Mouse (Mus musculus) erythroblast, embryonic 14.5 days (primary cell): ENCODE data around the gene Arhgap8. TPM values are rescaled to one million over a fixed set of nuclear protein-coding genes. Genes with fewer than 3 reads are reported as not detected.
A peak's percentile ranks its signal among the peaks of the same experiment; 100 is the strongest.

Experiments
- H3K27me3 ChIP-seq: 2 replicates; pipeline ENCODE4 v1.6.1; 2012; ENCODE audit warnings: inconsistent platforms; ENCODE audit not compliant: control insufficient read depth
- H3K36me3 ChIP-seq: 2 replicates; pipeline ENCODE4 v1.6.1; 2012; ENCODE audit warnings: mild to moderate bottlenecking, inconsistent platforms; ENCODE audit not compliant: control insufficient read depth
- H3K4me1 ChIP-seq: 2 replicates; pipeline ENCODE4 v1.6.1; 2012; ENCODE audit warnings: inconsistent platforms; ENCODE audit not compliant: control insufficient read depth
- H3K4me3 ChIP-seq: replicated peaks from 2 replicates; pipeline ENCODE3; 2012; ENCODE audit warnings: moderate library complexity, mild to moderate bottlenecking, inconsistent platforms
- H3K9me3 ChIP-seq: 2 replicates; pipeline ENCODE4 v1.6.1; 2012; ENCODE audit warnings: low read length, inconsistent platforms, mixed read lengths; ENCODE audit not compliant: control insufficient read depth
- GATA1 ChIP-seq: IDR thresholded peaks from 2 replicates; pipeline ENCODE4 v1.6.1; 2012; ENCODE audit warnings: low read length, inconsistent platforms, mixed read lengths
- TAL1 ChIP-seq: IDR thresholded peaks from 3 replicates; pipeline ENCODE4 v1.6.1; 2012; ENCODE audit warnings: low read length, inconsistent platforms, mixed read lengths
- polyA plus RNA-seq: library from polyadenylated mRNA; stranded (reverse); fragments of >175 nt; gene quantifications from 2 replicates; pipeline ENCODE4 v1.2.3, GENCODE M21; 2012

The Arhgap8 gene
- not detected in 2 replicates for polyA plus RNA-seq

- peaks cover 35% of the 10 kb centered on the region for H3K27me3 ChIP-seq
- no peaks in the 10 kb centered on the region for H3K9me3 ChIP-seq
- H3K4me1 ChIP-seq: no peaks in the 10 kb centered on the region; the same call in 1 of the 2 replicates
- TF ChIP-seq TAL1: no peak
- no peak for TF ChIP-seq GATA1
- H3K36me3 ChIP-seq: no peaks in the 10 kb centered on the region
- peak within 1 kb of the TSS; percentile 31 for H3K4me3 ChIP-seq
Observed at GRCm38 (mm10) chr15:84719791-84720190, at the start of gene Arhgap8. Gene Arhgap8, plus strand, starts transcription at chr15:84720052.

DNA sequence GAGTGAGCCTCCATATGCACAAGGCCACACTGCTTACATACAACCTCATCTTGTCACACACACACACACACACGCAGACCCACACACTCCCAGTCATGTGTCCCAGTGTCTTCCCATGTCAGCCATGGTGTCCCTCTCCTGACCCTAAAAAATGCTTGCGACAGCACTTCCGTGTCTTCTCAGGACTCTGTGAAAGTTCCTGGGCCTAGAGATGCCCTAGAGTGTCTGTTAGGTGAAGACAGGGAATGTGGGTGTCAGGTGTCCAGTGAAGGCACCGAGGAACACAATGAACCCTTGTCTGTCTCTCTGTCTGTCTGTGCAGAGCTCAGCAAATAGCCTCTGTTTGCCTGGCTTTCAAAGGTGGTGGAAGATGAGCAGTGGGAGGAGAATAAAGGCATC is 49.2 kb upstream of the Arhgap8 start:
- H3K4me1 ChIP-seq: peaks cover 17% of the 10 kb centered on the region
- TF ChIP-seq TAL1: no peak
- TF ChIP-seq GATA1: no peak
- no peaks in the 10 kb centered on the region for H3K36me3 ChIP-seq
- H3K9me3 ChIP-seq: no peaks in the 10 kb centered on the region
- H3K4me3 ChIP-seq: no peak overlapping the region
- H3K27me3 ChIP-seq: no peaks in the 10 kb centered on the region

GRCm38 (mm10) chr15:84671401-84672307 is 48.2 kb upstream of the Arhgap8 start:
- Histone ChIP-seq H3K27me3 (no peaks in the 10 kb centered on the region), H3K4me1 (peaks cover 17% of the 10 kb centered on the region), H3K4me3 (no peak overlapping the region), H3K36me3 (no peaks in the 10 kb centered on the region), H3K9me3 (no peaks in the 10 kb centered on the region)
- TF ChIP-seq GATA1 (0 out of 2 replicates have a peak, but pooled peaks have one; percentile 20), TAL1 (no peak)

DNA sequence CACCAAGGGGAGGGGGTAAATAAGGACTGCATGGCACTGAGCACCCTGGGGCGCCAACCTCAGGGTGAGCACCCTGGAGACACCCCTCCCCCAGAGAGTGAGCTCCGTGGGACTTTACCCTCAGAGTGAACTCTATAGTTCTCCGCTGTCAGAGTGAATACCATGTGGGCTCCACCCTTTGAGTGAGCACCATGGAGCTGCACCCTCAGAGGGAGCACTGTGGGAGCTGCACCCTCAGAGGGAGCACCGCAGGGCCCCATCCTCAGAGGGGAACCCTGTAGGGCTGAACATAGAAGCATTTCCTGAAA is 47.6 kb upstream of the Arhgap8 start:
- H3K4me1 ChIP-seq: peaks cover 17% of the 10 kb centered on the region
- H3K4me3 ChIP-seq: no peak overlapping the region
- no peaks in the 10 kb centered on the region for H3K9me3 ChIP-seq
- H3K27me3 ChIP-seq: no peaks in the 10 kb centered on the region
- no peaks in the 10 kb centered on the region for H3K36me3 ChIP-seq
- TF ChIP-seq TAL1: no peak

- Histone ChIP-seq H3K4me1 (peaks cover 14% of the 10 kb centered on the region), H3K27me3 (no peaks in the 10 kb centered on the region), H3K4me3 (no peak overlapping the region), H3K36me3 (no peaks in the 10 kb centered on the region), H3K9me3 (no peaks in the 10 kb centered on the region)
- no peak for TF ChIP-seq TAL1
- TF ChIP-seq GATA1: no peak
Observed at GRCm38 (mm10) chr15:84672616-84673015, 47.2 kb upstream of the Arhgap8 start.

- no peaks in the 10 kb centered on the region for H3K9me3 ChIP-seq
- no peaks in the 10 kb centered on the region for H3K36me3 ChIP-seq
- H3K27me3 ChIP-seq: no peaks in the 10 kb centered on the region
- H3K4me1 ChIP-seq: peaks cover 3% of the 10 kb centered on the region
- TF ChIP-seq TAL1 (no peak), GATA1 (no peak)
- H3K4me3 ChIP-seq: no peak overlapping the region
Observed at GRCm38 (mm10) chr15:84674329-84675067, 45.4 kb upstream of the Arhgap8 start.

- TF ChIP-seq GATA1: no peak
Observed at GRCm38 (mm10) chr15:84675317-84675716, 44.5 kb upstream of the Arhgap8 start.

GRCm38 (mm10) chr15:84677943-84678342 is 41.9 kb upstream of the Arhgap8 start:
- H3K4me1 ChIP-seq: peaks cover 10% of the 10 kb centered on the region
- H3K36me3 ChIP-seq: no peaks in the 10 kb centered on the region
- H3K27me3 ChIP-seq: peaks cover 27% of the 10 kb centered on the region
- TF ChIP-seq TAL1: no peak
- no peak for TF ChIP-seq GATA1
- H3K4me3 ChIP-seq: no peak overlapping the region
- H3K9me3 ChIP-seq: no peaks in the 10 kb centered on the region

More at GRCm38 (mm10) chr15:84675317-84675716, 44.5 kb upstream of the Arhgap8 start:
- Histone ChIP-seq H3K36me3 (no peaks in the 10 kb centered on the region), H3K4me1 (peaks cover 3% of the 10 kb centered on the region; the same call in 1 of the 2 replicates), H3K27me3 (peaks cover 5% of the 10 kb centered on the region), H3K4me3 (no peak overlapping the region), H3K9me3 (no peaks in the 10 kb centered on the region)

GRCm38 (mm10) chr15:84679090-84679489 is 40.8 kb upstream of the Arhgap8 start:
- Histone ChIP-seq H3K9me3 (no peaks in the 10 kb centered on the region), H3K4me1 (peaks cover 10% of the 10 kb centered on the region), H3K4me3 (no peak overlapping the region), H3K36me3 (no peaks in the 10 kb centered on the region), H3K27me3 (peaks cover 27% of the 10 kb centered on the region)
- TF ChIP-seq TAL1 (no peak), GATA1 (no peak)
